Mouse (Mus musculus): Measurements from ENCODE around the gene Tbck.

DNA sequence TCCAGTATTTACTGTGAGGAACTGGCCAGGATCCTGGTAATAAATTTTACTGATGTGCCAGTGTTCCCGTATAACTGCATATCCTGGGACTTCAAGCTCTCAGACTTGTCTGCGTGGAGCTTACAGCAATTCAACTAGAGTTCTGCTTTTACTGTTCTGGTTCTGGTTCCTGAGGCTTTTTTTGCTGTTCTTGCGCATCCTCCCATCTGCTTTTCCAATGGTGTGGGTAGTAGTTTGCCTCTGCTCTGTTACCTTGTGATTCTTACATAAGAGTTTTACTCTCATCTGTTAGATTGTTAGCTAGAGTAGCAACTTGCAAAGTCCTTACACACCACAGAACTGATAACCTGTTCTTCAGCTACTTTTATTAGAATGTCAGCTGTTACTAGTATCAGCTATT is 40.4 kb downstream of the Tbck start:
- TF ChIP-seq POLR2A (IDR thresholded peaks at IDR 0.05; ENCODE audit: control insufficient read depth, extremely low read depth, insufficient read depth, low read length, poor library complexity): no peak
- TF ChIP-seq CTCF (IDR thresholded peaks at IDR 0.05; ENCODE audit: borderline replicate concordance, control insufficient read depth, extremely low read depth, insufficient read depth, low read length, poor library complexity): no peak

All from thymus, adult 2 months (tissue).